Mouse (Mus musculus) intestine, postnatal 0 days (tissue): ENCODE results near the gene Aldh18a1. TPM values are rescaled to one million over a fixed set of nuclear protein-coding genes. Genes with fewer than 3 reads are reported as not detected.
A peak's percentile ranks its signal among the peaks of the same experiment; 100 is the strongest.
"Not testable (repeated sequence)": the region's sequence is repeated elsewhere in the genome, so short reads cannot be mapped to it uniquely, and the experiment has no call there.

Source experiments
- ATAC-seq: fragments of 200-750 bp; cut with Nextera tagmentation; 2 replicates; pipeline ENCODE4 v1.8.0; 2017; ENCODE audit warnings: mild to moderate bottlenecking, moderate TSS enrichment, moderate library complexity
- H3K27ac ChIP-seq: fragments of 300-500 bp; sonication (generic); 2 replicates; pipeline ENCODE4 v1.5.1; 2014; ENCODE audit warnings: mild to moderate bottlenecking, low read depth, low read length, moderate library complexity
- H3K27me3 ChIP-seq: fragments of 300-500 bp; sonication (generic); replicated peaks from 2 replicates; pipeline ENCODE4 v1.6.1; 2014; ENCODE audit warnings: low read length, mixed read lengths; ENCODE audit not compliant: control insufficient read depth, insufficient read depth
- H3K36me3 ChIP-seq: fragments of 300-500 bp; sonication (generic); 2 replicates; pipeline ENCODE4 v1.6.1; 2014; ENCODE audit warnings: mild to moderate bottlenecking, moderate library complexity; ENCODE audit not compliant: control insufficient read depth, insufficient read depth
- H3K4me1 ChIP-seq: fragments of 300-500 bp; sonication (generic); replicated peaks from 2 replicates; pipeline ENCODE4 v1.6.1; 2014; ENCODE audit warnings: antibody characterized with exemption, low read length, mixed read lengths; ENCODE audit not compliant: control insufficient read depth, insufficient read depth
- H3K4me2 ChIP-seq: fragments of 300-500 bp; sonication (generic); replicated peaks from 2 replicates; pipeline ENCODE4 v1.6.1; 2014; ENCODE audit warnings: low read depth, mild to moderate bottlenecking, moderate library complexity
- H3K4me3 ChIP-seq: fragments of 300-500 bp; sonication (generic); 2 replicates; pipeline ENCODE4 v1.5.1; 2014; ENCODE audit warnings: low read depth, low read length
- H3K9ac ChIP-seq: fragments of 300-500 bp; sonication (generic); 2 replicates; pipeline ENCODE4 v1.6.1; 2014; ENCODE audit warnings: mild to moderate bottlenecking, low read depth, low read length
- H3K9me3 ChIP-seq: fragments of 300-500 bp; sonication (generic); 2 replicates; pipeline ENCODE4 v1.6.1; 2016; ENCODE audit warnings: mixed run types; ENCODE audit not compliant: control insufficient read depth
- CTCF ChIP-seq: sonication (generic); IDR thresholded peaks from 2 replicates; pipeline ENCODE4 v1.5.1; 2016; ENCODE audit warnings: low read depth, mild to moderate bottlenecking, control low read depth, antibody characterized with exemption, moderate library complexity
- WGBS: fragments of 180-500 bp; shearing (Covaris S2); extraction: QIAGEN DNeasy Blood & Tissue Kit; methylation state at CpG from one replicate; pipeline ENCODE4 v1.1.7; 2014; 5-methylcytosine and 5-hydroxymethylcytosine counted together
- polyA plus RNA-seq: library from polyadenylated mRNA; unstranded; fragments of >200 nt; fragmentation: Nextera tagmentation; extraction: Ambion mirVana; gene quantifications from 2 replicates; pipeline ENCODE4 v1.2.1, GENCODE M21; 2015

Gene Aldh18a1
- polyA plus RNA-seq, 1 experiment from 2014 or later: 204 TPM

- no peak overlapping the region for H3K4me3 ChIP-seq
- 84% methylated on average over 6 of the region's 6 CpGs for WGBS
- H3K27me3 ChIP-seq: no peaks in the 10 kb centered on the region
These were observed 19.4 kb upstream of the Aldh18a1 start for GRCm38 (mm10) chr19:40607676-40608075.

GRCm38 (mm10) chr19:40605189-40605588 is 16.9 kb upstream of the Aldh18a1 start:
- H3K9me3 ChIP-seq: no peaks in the 10 kb centered on the region
- H3K4me2 ChIP-seq: no peak overlapping the region
- WGBS: 94% methylated on average over 9 of the region's 9 CpGs
- H3K36me3 ChIP-seq: peaks cover 63% of the 10 kb centered on the region
- no peaks in the 10 kb centered on the region for H3K27me3 ChIP-seq
- no peak overlapping the region for H3K9ac ChIP-seq
- no peak for TF ChIP-seq CTCF
- no peak overlapping the region for H3K27ac ChIP-seq
- ATAC-seq: no peak
- no peak overlapping the region for H3K4me3 ChIP-seq
- H3K4me1 ChIP-seq: no peaks in the 10 kb centered on the region

More at GRCm38 (mm10) chr19:40607676-40608075, 19.4 kb upstream of the Aldh18a1 start:
- Histone ChIP-seq H3K27ac (no peak overlapping the region), H3K36me3 (peaks cover 59% of the 10 kb centered on the region), H3K4me1 (peaks cover 5% of the 10 kb centered on the region), H3K9me3 (no peaks in the 10 kb centered on the region), H3K9ac (no peak overlapping the region), H3K4me2 (no peak overlapping the region)
- no peak for ATAC-seq
- no peak for TF ChIP-seq CTCF

- no peak for ATAC-seq
- Histone ChIP-seq H3K36me3 (peaks cover 48% of the 10 kb centered on the region), H3K4me2 (no peak overlapping the region), H3K27me3 (no peaks in the 10 kb centered on the region), H3K4me1 (no peaks in the 10 kb centered on the region), H3K4me3 (no peak overlapping the region), H3K27ac (no peak overlapping the region), H3K9me3 (no peaks in the 10 kb centered on the region), H3K9ac (no peak overlapping the region)
- 95% methylated on average over 3 of the region's 3 CpGs for WGBS
- TF ChIP-seq CTCF: no peak
These were observed 13.6 kb upstream of the Aldh18a1 start for GRCm38 (mm10) chr19:40601870-40602269.

- peaks cover 41% of the 10 kb centered on the region for H3K36me3 ChIP-seq
- H3K27ac ChIP-seq, H3K27me3 ChIP-seq, ATAC-seq, H3K4me1 ChIP-seq, H3K9ac ChIP-seq, H3K4me2 ChIP-seq, H3K9me3 ChIP-seq, H3K4me3 ChIP-seq: not testable (repeated sequence)
- WGBS: 95% methylated on average over 5 of the region's 5 CpGs
These were observed 12.6 kb upstream of the Aldh18a1 start for GRCm38 (mm10) chr19:40600846-40601245.

- Histone ChIP-seq H3K27ac (no peak overlapping the region), H3K4me3 (no peak overlapping the region), H3K36me3 (peaks cover 17% of the 10 kb centered on the region; the same call in 1 of the 2 replicates), H3K9me3 (no peaks in the 10 kb centered on the region), H3K4me2 (no peak overlapping the region), H3K4me1 (no peaks in the 10 kb centered on the region), H3K9ac (no peak overlapping the region), H3K27me3 (no peaks in the 10 kb centered on the region)
- 80% methylated on average over 8 of the region's 8 CpGs for WGBS
- no peak for ATAC-seq
- no peak for TF ChIP-seq CTCF
These were observed 7.6 kb upstream of the Aldh18a1 start for GRCm38 (mm10) chr19:40595831-40596230.

- Histone ChIP-seq H3K9me3 (no peaks in the 10 kb centered on the region), H3K4me2 (no peak overlapping the region), H3K27ac (peak overlapping the region; percentile 15; the same call in 1 of the 2 replicates), H3K9ac (no peak overlapping the region), H3K4me3 (no peak overlapping the region), H3K27me3 (no peaks in the 10 kb centered on the region), H3K4me1 (no peaks in the 10 kb centered on the region), H3K36me3 (peaks cover 17% of the 10 kb centered on the region; the same call in 1 of the 2 replicates)
- WGBS: 44% methylated on average over 3 of the region's 3 CpGs
- peak; percentile 42; the same call in 1 of the 2 replicates for ATAC-seq
- TF ChIP-seq CTCF: no peak
These were observed 7.0 kb upstream of the Aldh18a1 start for GRCm38 (mm10) chr19:40595231-40595630.

- no peaks in the 10 kb centered on the region for H3K27me3 ChIP-seq
- no peak for TF ChIP-seq CTCF
- no peak for ATAC-seq
- peak overlapping the region; percentile 87 for H3K27ac ChIP-seq
- H3K4me1 ChIP-seq: no peaks in the 10 kb centered on the region; the same call in 1 of the 2 replicates
- peak overlapping the region; percentile 84 for H3K4me2 ChIP-seq
- H3K9ac ChIP-seq: peak overlapping the region; percentile 41; the same call in 1 of the 2 replicates
- no peaks in the 10 kb centered on the region for H3K9me3 ChIP-seq
- H3K4me3 ChIP-seq: peak overlapping the region; percentile 79
- no peaks in the 10 kb centered on the region for H3K36me3 ChIP-seq
- 0% methylated on average over 10 of the region's 10 CpGs for WGBS
These were observed 1.2 kb upstream of the Aldh18a1 start for GRCm38 (mm10) chr19:40589530-40589880.
